Mouse (Mus musculus): Measurements from ENCODE around the gene Olfr49.

The Olfr49 gene

DNA sequence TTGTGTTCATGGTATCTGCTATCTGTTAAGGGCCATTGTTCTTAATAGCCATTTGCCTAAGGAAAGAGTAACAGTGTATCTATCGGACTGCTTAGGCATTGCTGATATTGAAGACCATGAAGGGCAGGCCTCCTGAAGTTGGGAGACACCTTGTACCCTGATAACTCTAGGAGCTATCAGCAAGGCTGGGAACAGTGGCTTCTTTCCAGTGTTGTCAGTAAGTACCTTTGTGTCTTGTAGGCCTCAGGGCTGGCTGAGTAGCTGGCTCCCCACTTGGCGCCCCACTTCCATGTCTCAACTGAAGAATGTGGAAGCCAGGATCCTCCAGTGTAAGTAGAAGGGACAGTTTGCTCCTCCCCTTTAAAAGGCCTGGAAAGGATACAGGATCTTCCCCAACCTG lies 23.4 kb downstream of the Olfr49 start:
- DNase-seq (ENCODE audit: low spot score in 2 of 2), result no peak

GRCm38 (mm10) chr14:54260196-54260595 lies 24.5 kb downstream of the Olfr49 start:
- DNase-seq (ENCODE audit: low spot score in 2 of 2), result no peak

DNA sequence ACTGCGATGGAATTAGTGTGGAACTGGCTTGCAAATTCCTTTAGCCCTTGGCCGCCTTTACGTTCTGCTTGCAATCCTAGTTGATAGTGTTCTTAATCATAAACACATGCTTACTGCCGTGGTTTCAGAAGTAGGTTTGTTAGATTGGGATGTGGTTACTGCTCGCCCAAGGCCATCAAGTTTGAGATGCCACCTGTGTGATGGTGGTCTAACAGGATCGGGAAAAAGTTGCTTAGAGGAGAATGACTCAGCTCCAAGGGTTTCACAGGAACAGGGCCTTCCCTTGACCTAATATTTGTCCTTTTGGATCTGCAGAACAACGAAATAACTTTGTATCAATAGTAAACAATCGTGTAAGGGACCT lies 25.0 kb downstream of the Olfr49 start:
- no peak for DNase-seq (ENCODE audit: low spot score in 2 of 2)

- peak; percentile 39 to 78 for DNase-seq (ENCODE audit: low spot score in 2 of 2)
These were observed 25.6 kb downstream of the Olfr49 start for GRCm38 (mm10) chr14:54259003-54259721.

DNA sequence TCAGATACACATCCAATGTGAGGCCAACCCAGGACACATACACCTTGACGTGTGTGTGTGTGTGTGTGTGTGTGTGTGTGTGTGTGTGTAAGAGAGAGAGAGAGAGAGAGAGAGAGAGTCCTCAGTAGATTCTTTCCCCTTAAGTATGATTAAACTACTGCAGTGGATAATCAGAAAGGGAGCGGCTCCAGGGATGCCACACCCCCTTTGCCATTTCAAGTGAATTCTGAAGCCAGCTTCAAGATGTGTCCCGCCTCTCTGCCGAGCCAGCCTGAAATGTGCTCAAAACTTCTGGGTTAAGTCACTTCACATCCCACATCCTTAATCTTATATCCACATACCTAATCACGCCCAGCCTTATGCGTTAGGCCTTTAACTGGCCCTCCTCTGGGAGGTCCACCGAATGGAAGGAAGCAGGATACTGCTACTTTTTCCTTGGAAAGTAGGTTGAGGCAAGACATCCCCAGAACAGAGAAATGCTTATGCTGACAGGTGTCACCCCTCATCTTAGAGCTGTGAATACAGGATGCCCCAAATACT lies 26.5 kb downstream of the Olfr49 start:
- DNase-seq (ENCODE audit: low spot score in 2 of 2), result no peak

GRCm38 (mm10) chr14:54254670-54255202 lies 30.0 kb downstream of the Olfr49 start:
- DNase-seq (ENCODE audit: low spot score in 2 of 2), result no peak

DNA sequence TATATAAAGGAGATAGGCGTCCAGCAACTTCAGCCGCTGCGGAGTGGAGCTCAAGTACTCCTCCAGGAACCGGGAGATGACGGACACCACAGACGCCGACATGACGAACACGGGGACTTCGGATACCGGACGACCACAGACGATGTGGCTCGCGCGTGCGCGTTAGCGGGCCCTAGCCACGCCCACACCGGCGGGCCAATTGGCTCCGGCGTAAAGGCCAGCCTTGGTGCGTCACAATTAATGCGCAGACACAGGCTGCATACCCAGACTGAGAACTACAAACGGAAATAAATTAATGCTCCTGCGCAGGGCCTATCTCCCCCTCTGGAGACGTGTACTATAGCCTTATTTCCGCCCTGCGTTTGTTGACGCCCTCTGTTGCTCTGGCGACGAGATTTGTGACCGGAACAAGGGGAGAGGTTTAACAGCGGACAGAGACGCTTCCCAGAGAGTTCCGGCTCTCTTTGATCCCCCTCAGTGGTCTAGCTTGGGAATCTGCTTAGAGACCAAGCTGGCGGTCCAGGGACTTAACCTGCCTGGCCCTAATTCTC lies 30.9 kb downstream of the Olfr49 start, which contains the start of the genes Dad1 and Abhd4:
Dad1 (minus strand) TSS at position 364 of the 551 bp plus-strand sequence.
Abhd4 (plus strand) TSS at position 448 of the 551 bp plus-strand sequence.
- peak; percentile 96 to 97 for DNase-seq (ENCODE audit: low spot score in 2 of 2)

DNA sequence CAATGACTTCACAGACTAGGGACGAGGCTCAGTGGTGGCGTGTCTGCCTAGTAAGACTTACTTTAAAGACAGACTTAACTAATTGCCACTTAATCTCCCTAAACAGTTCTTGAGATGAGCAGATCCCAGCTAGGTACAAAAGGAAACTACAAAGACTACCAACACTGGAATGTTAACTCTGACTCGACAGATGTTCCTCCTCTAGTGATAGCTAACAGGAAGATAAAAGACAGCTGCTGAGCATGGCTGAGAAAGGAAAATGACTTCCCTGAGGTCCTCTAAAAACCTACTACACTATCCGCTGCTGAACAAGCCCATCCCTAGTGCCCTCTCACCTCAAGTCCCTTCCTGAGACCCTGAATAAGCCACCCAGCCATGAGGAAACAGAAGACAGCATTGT lies 34.6 kb downstream of the Olfr49 start:
- no peak for DNase-seq (ENCODE audit: low spot score in 2 of 2)

- DNase-seq (ENCODE audit: low spot score in 2 of 2), result no peak
These were observed 35.4 kb downstream of the Olfr49 start for GRCm38 (mm10) chr14:54249326-54249725.

DNA sequence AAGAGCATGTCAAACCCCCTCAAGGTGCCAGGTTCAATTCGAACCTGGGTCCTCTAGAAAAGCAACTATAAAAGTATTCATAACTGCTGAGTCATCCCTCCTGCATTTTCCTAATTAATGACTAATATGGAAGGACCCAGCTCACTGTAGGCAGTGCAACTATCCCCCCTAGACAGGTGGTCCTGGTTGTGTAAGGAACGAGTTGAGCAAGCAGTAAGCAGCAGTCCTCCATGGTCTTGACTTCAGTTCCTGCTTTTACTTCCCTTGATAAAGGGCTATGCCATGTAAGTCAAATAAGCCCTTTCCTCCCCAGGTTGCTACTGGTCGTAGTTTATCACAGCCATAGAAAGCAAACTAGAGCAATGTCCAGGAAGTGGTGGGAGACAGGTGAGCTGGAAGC lies 38.5 kb downstream of the Olfr49 start:
- DNase-seq (ENCODE audit: low spot score in 2 of 2), result no peak

GRCm38 (mm10) chr14:54244183-54244582 lies 40.6 kb downstream of the Olfr49 start:
- DNase-seq (ENCODE audit: low spot score in 2 of 2), result no peak

DNA sequence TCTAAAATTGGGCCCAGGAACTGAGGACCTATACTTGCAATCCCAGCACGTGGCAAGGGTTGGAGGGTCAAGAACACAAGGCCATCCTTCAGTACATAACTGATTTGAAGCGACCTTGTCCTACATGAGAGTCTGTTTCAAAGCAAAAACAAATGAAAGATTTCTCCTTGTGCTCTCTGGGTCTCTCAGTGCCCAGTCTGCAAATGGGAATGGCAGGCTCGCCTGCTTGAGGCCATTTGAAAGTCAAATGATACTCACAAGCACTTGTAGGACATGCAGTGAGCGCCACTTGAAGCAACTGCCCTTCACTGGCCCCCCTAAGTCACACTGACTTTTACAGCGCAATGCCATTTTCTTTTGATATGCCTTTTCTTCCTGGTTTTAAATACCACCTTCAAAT lies 44.2 kb downstream of the Olfr49 start:
- no peak for DNase-seq (ENCODE audit: low spot score in 2 of 2)

DNA sequence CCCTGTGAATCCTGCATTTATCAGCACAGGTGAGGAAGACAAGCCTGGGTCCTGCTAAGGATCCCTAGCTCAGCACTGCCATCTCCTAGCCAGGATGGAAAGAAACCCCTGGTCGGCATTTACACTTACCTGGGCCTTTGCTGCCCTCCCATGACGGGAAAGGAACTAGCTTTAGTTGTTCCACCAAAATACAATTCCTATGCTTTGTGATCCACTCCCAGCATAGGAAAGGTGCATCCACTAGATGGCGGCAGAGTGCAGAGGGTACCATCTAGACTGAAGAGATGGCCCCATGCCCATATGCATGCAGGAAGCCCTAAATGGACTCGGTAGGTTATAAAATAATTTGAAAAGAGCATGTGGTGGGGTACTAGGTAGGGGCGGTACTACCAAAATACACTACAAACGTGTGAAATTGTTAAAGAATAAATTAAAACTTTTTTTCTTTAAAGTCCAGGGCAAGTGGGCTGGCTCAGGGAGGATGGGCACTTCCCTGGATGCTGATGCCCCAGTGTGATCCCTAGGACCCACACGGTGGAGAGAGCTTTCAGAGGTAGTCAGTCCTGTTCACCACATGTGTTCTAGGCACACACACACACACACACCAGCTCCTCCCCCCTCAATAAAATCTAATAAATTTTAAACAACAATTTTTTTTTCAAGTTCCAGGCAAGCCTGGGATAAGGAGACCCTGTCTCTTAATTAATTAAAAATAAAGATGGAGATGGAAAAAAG lies 45.6 kb downstream of the Olfr49 start:
- peak in 1 of 2 experiments; percentile 87 for DNase-seq (ENCODE audit: low spot score in 2 of 2)

- DNase-seq (ENCODE audit: low spot score in 2 of 2), result no peak
These were observed 47.9 kb downstream of the Olfr49 start for GRCm38 (mm10) chr14:54236881-54237280.

GRCm38 (mm10) chr14:54235825-54236540 lies 48.8 kb downstream of the Olfr49 start:
- DNase-seq (ENCODE audit: low spot score in 2 of 2), result no peak

DNA sequence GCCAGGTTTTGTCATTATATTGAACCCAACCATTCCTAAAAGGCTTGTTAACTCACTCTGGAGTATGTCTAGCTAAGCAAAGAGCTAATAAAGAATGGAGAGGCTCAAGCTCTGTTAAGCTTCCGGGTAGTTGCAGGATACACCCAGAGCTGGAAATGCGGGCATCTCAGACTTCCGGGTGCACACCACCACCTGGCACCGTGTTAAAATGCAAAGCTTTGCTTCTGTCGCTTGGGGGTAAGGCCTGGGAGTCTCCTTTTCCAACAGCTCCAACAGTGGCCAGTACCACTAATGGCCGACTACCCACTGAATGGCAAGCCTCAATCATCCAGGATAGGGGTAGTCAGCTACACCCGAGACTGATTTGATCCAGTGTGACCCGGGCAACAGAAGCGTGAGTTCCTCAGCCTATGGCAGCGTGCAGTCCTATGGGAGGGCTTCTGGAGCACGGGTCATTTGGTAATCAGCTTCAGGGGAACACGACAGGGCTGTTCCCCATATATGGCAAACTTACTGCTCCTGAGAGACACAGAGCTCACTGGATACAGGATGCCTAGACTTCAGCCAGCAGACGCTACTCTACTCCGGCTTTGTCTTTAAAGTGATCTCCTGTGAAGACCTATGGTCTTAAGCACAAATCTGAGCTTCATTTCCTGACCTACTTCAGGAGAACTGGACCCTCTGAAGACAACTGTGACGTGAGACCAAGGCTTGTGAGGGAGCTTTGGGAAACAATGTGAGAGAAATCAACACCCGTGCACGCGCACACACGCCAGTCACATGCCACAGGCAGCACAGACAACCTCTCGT lies 50.3 kb downstream of the Olfr49 start:
- no peak for DNase-seq (ENCODE audit: low spot score in 2 of 2)

DNA sequence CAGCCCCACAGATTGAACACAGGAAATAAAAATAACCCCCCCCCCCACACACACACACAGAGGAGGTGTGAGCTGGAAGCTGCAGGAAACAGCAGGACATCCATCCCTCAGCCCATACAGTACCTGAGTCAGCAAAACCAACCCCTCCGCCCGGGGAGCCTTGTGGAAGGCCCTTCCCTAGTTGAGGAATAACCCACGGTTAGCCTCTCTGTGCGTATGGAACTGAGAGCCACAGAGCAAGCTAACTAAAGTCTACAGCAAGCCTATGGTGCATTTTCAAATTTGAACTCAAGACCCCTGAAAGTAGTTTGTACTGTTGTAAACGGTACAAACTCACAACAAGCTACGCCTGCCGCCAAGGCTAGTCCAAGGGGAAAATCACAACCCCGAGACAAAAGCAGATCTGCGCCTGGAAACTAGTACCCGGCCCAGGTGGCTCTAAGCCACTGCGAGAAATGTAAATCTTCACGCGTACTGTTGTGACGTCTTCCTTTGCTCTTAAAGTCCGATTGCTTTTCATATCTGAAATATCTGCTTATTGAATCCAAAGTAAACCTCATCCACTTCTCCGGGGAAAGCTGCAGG lies 51.1 kb downstream of the Olfr49 start:
- no peak for DNase-seq (ENCODE audit: low spot score in 2 of 2)

DNA sequence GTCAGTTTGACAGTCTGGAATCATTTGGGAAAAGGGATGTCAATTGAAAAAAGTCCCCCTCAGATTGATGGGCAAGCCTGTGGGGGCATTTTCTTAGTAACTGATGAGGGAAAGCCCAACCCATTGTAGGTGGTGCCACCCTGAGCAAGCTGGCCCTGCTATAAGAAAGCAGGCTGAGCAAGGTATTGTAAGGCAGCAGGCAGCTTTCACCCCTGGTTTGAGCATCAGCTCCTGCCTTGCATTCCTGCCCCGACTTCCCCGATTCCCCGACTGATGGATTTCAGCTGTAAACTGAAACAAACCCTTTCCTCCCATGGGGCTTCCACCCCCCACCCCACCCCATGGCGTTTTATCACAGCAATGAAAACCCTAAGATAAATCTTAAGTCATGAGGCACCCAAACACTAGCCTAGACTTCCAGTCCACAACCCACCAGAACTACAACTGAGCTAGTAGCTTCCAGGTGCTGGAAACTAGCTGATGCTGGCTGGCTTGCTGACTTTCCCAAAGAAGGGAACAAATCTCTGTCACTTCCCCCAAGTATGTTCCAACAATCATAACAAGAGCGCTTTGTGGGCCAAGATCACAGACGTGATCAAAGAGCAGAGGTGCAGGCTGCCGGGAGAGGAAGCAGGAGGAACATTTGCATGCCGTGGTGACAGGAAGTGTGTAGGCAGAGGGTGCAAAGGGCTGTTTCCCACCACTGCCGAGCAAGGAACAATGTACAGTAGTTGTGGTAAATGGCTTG lies 51.8 kb downstream of the Olfr49 start:
- DNase-seq (ENCODE audit: low spot score in 2 of 2), result peak in 1 of 2 experiments; percentile 38

GRCm38 (mm10) chr14:54232143-54232542 lies 52.6 kb downstream of the Olfr49 start:
- no peak for DNase-seq (ENCODE audit: low spot score in 2 of 2)
